In the genomic region with DNA sequence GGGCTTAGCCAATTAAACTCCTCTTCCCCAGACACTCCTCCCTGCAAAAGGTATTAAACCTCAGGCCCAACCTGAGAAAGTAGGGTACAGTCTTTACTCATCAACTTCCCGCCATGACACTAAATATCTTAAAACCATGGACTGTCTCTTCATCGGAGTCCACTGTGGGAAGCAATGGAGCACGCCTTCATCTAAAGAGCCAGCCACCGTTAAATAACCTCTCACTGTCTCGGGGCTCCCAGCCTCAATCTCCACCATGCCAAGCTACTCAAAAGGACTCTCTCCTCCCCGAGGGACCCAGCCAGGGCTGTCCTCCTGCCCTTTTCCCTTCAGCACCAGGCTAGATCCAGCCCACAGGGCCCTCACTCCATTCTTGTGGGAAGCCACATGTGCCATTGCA, we compare ENCODE assay signal across 29 mouse cellular contexts. TPM values are rescaled to one million over a fixed set of nuclear protein-coding genes. Genes with fewer than 3 reads are reported as not detected.
DNase-seq lines count a peak whose midpoint lies in the region; ATAC-seq and TF ChIP-seq lines count a peak whose summit lies in the region.
"Had no signal": no experiment of that assay in that cellular context is flagged by ENCODE, and none has a peak within 500 bp of the region (broad histone marks: within the 10 kb centered on the region; RNA-seq: fewer than 3 reads in every experiment).

No protein-coding gene starts in this region.

- TF ChIP-seq POLR2A in kidney, adult 2 months (IDR thresholded peaks at IDR 0.05; ENCODE audit: low read depth, low read length): no peak

- H3K4me2 ChIP-seq in hindbrain, embryonic 13.5 days: no peak overlapping the region
- H3K4me2 ChIP-seq in kidney, embryonic 14.5 days (replicated peaks; ENCODE audit: low read depth, low read length): no peak overlapping the region
- no peak overlapping the region for H3K4me2 ChIP-seq in midbrain, embryonic 16.5 days (ENCODE audit: low read length)
- no peak overlapping the region for H3K4me2 ChIP-seq in midbrain, embryonic 14.5 days (ENCODE audit: low read length)
- H3K4me2 ChIP-seq: embryonic facial prominence, embryonic 13.5 days; forebrain, embryonic 15.5 days; heart, embryonic 13.5 days had no signal

- H3K4me1 ChIP-seq in hindbrain, embryonic 13.5 days (replicated peaks): no peaks in the 10 kb centered on the region
- H3K4me1 ChIP-seq in hindbrain, embryonic 10.5 days (replicated peaks): no peaks in the 10 kb centered on the region
- H3K4me1 ChIP-seq in kidney, embryonic 14.5 days (ENCODE audit: control insufficient read depth, insufficient read depth, low read length): no peaks in the 10 kb centered on the region
- H3K4me1 ChIP-seq in kidney, adult 2 months (ENCODE audit: control insufficient read depth, insufficient read depth, low read length): no peaks in the 10 kb centered on the region; the same call in 1 of the 2 replicates
- H3K4me1 ChIP-seq in midbrain, embryonic 16.5 days (ENCODE audit: control insufficient read depth, insufficient read depth, low read length): no peaks in the 10 kb centered on the region
- H3K4me1 ChIP-seq in midbrain, embryonic 14.5 days (ENCODE audit: control insufficient read depth, insufficient read depth, low read length): no peaks in the 10 kb centered on the region
- H3K4me1 ChIP-seq: embryonic facial prominence, embryonic 10.5 days; embryonic facial prominence, embryonic 13.5 days; forebrain, embryonic 15.5 days; heart, embryonic 10.5 days; heart, embryonic 13.5 days had no signal

- H3K27ac ChIP-seq in hindbrain, embryonic 13.5 days: no peak overlapping the region
- H3K27ac ChIP-seq in hindbrain, embryonic 10.5 days: no peak overlapping the region
- no peak overlapping the region for H3K27ac ChIP-seq in kidney, embryonic 14.5 days (ENCODE audit: low read depth, low read length)
- H3K27ac ChIP-seq in kidney, adult 2 months (ENCODE audit: insufficient read depth, low read depth, low read length): no peak overlapping the region
- no peak overlapping the region for H3K27ac ChIP-seq in midbrain, embryonic 16.5 days (ENCODE audit: low read length)
- H3K27ac ChIP-seq in midbrain, embryonic 14.5 days (replicated peaks; ENCODE audit: low read depth, low read length): no peak overlapping the region
- H3K27ac ChIP-seq: embryonic facial prominence, embryonic 10.5 days; embryonic facial prominence, embryonic 13.5 days; forebrain, embryonic 15.5 days; heart, adult 2 months; heart, embryonic 10.5 days; heart, embryonic 13.5 days had no signal

- no peaks in the 10 kb centered on the region for H3K27me3 ChIP-seq in hindbrain, embryonic 13.5 days
- no peaks in the 10 kb centered on the region for H3K27me3 ChIP-seq in hindbrain, embryonic 10.5 days (ENCODE audit: insufficient read depth, poor library complexity, severe bottlenecking)
- H3K27me3 ChIP-seq in kidney, embryonic 14.5 days (ENCODE audit: control insufficient read depth, insufficient read depth, low read length): no peaks in the 10 kb centered on the region
- no peaks in the 10 kb centered on the region for H3K27me3 ChIP-seq in kidney, adult 2 months (replicated peaks; ENCODE audit: control insufficient read depth, insufficient read depth, low read length)
- H3K27me3 ChIP-seq in midbrain, embryonic 16.5 days (ENCODE audit: control insufficient read depth, insufficient read depth, low read depth, low read length): no peaks in the 10 kb centered on the region
- H3K27me3 ChIP-seq in midbrain, embryonic 14.5 days (ENCODE audit: control insufficient read depth, insufficient read depth, low read length): no peaks in the 10 kb centered on the region
- H3K27me3 ChIP-seq: embryonic facial prominence, embryonic 13.5 days; forebrain, embryonic 15.5 days; heart, embryonic 13.5 days had no signal

- no peak overlapping the region for H3K4me3 ChIP-seq in hindbrain, embryonic 13.5 days
- no peak overlapping the region for H3K4me3 ChIP-seq in hindbrain, embryonic 10.5 days
- no peak overlapping the region for H3K4me3 ChIP-seq in kidney, embryonic 14.5 days (ENCODE audit: low read length)
- no peak overlapping the region for H3K4me3 ChIP-seq in kidney, adult 2 months (ENCODE audit: insufficient read depth, low read depth, low read length)
- no peak overlapping the region for H3K4me3 ChIP-seq in midbrain, embryonic 16.5 days (ENCODE audit: low read depth, low read length)
- H3K4me3 ChIP-seq in midbrain, embryonic 14.5 days (replicated peaks; ENCODE audit: low read depth, low read length): no peak overlapping the region
- H3K4me3 ChIP-seq: embryonic facial prominence, embryonic 10.5 days; embryonic facial prominence, embryonic 13.5 days; erythroblast, embryonic 14.5 days; forebrain, embryonic 15.5 days; heart, adult 2 months; heart, embryonic 10.5 days; heart, embryonic 13.5 days had no signal

- DNase-seq in hindbrain, embryonic 10.5 days (ENCODE audit: low spot score): no peak
- no peak for DNase-seq in kidney, adult 2 months
- DNase-seq in midbrain, embryonic 14.5 days: no peak
- DNase-seq in layer of hippocampus, postnatal 36 days: no peak
- DNase-seq: adrenal gland, adult 8-10 months; adrenal gland, postnatal 25 days; cerebellum, adult 11-12 months; cerebellum, adult 8-10 months; cerebellum, postnatal 10 days; cerebellum, postnatal 36 days; embryo, embryonic 11 days; gastrocnemius, postnatal 10 days; gastrocnemius, postnatal 36 days; heart, adult 2 months; heart, postnatal 14 days; heart, postnatal 4 days had no signal

- ATAC-seq in hindbrain, embryonic 13.5 days (ENCODE audit: low FRiP score): 0 out of 2 replicates have a peak, but pooled peaks have one; percentile 33
- peak; percentile 37; the same call in 1 of the 2 replicates for ATAC-seq in kidney, embryonic 14.5 days (ENCODE audit: low FRiP score, low TSS enrichment)
- ATAC-seq in midbrain, embryonic 16.5 days: peak; percentile 31; the same call in 1 of the 2 replicates
- no peak for ATAC-seq in midbrain, embryonic 14.5 days (ENCODE audit: low FRiP score, low TSS enrichment)
- ATAC-seq: activated CD4-positive, CD25-positive, alpha-beta regulatory T cell, adult 4 months; CD4-positive, CD25-positive, alpha-beta regulatory T cell, adult 4 months; inflammation-experienced regulatory T-cells, adult 6 months; intestine, embryonic 16.5 days had no signal

- TF ChIP-seq CTCF in kidney, adult 2 months (conservative IDR thresholded peaks at IDR 0.05; ENCODE audit: insufficient read depth, insufficient read length, low read depth, low read length): no peak

- WGBS in hindbrain, embryonic 13.5 days: 98% methylated on average over 6 of the region's 6 CpGs
- WGBS in hindbrain, embryonic 10.5 days: 97% methylated on average over 6 of the region's 6 CpGs
- WGBS in kidney, embryonic 14.5 days: 85% methylated on average over 6 of the region's 6 CpGs
- 70% methylated on average over 6 of the region's 6 CpGs for WGBS in kidney, adult 2 months
- WGBS in midbrain, embryonic 16.5 days: 95% methylated on average over 6 of the region's 6 CpGs
- WGBS in midbrain, embryonic 14.5 days: 94% methylated on average over 6 of the region's 6 CpGs

- peaks cover 57% of the 10 kb centered on the region for H3K36me3 ChIP-seq in hindbrain, embryonic 13.5 days
- H3K36me3 ChIP-seq in hindbrain, embryonic 10.5 days: peaks cover 68% of the 10 kb centered on the region
- H3K36me3 ChIP-seq in kidney, embryonic 14.5 days (ENCODE audit: control insufficient read depth, insufficient read depth, low read length): peaks cover 60% of the 10 kb centered on the region
- H3K36me3 ChIP-seq in kidney, adult 2 months (ENCODE audit: control insufficient read depth, insufficient read depth, low read length): peaks cover 11% of the 10 kb centered on the region
- H3K36me3 ChIP-seq in midbrain, embryonic 16.5 days (ENCODE audit: control insufficient read depth, insufficient read depth, low read length): peaks cover 34% of the 10 kb centered on the region
- peaks cover 51% of the 10 kb centered on the region for H3K36me3 ChIP-seq in midbrain, embryonic 14.5 days (ENCODE audit: control insufficient read depth, insufficient read depth, low read length)

- H3K9ac ChIP-seq in hindbrain, embryonic 13.5 days: no peak overlapping the region
- H3K9ac ChIP-seq in kidney, embryonic 14.5 days (ENCODE audit: low read depth, low read length): no peak overlapping the region
- H3K9ac ChIP-seq in midbrain, embryonic 16.5 days (ENCODE audit: low read depth, low read length): no peak overlapping the region
- H3K9ac ChIP-seq in midbrain, embryonic 14.5 days (replicated peaks; ENCODE audit: low read length): no peak overlapping the region
- H3K9ac ChIP-seq: embryonic facial prominence, embryonic 13.5 days; forebrain, embryonic 15.5 days; heart, embryonic 13.5 days had no signal

- H3K9me3 ChIP-seq in hindbrain, embryonic 13.5 days: no peaks in the 10 kb centered on the region
- peaks cover 6% of the 10 kb centered on the region; the same call in 1 of the 2 replicates for H3K9me3 ChIP-seq in hindbrain, embryonic 10.5 days
- peaks cover 3% of the 10 kb centered on the region; the same call in 1 of the 2 replicates for H3K9me3 ChIP-seq in kidney, embryonic 14.5 days (ENCODE audit: control insufficient read depth, low read length)
- no peaks in the 10 kb centered on the region for H3K9me3 ChIP-seq in midbrain, embryonic 16.5 days (replicated peaks; ENCODE audit: control insufficient read depth, low read length, poor library complexity, severe bottlenecking)
- H3K9me3 ChIP-seq in midbrain, embryonic 14.5 days (ENCODE audit: control insufficient read depth, low read length): no peaks in the 10 kb centered on the region
- H3K9me3 ChIP-seq: embryonic facial prominence, embryonic 13.5 days; forebrain, embryonic 15.5 days; heart, embryonic 10.5 days had no signal

RNA-seq across cellular contexts. Expression of a gene that starts 10.0 kb away (rescaled TPM):
- polyA plus RNA-seq in hindbrain, embryonic 13.5 days (2015; fragmentation: Nextera tagmentation; extraction: Ambion mirVana): 47.7 and 51.3 TPM in 2 replicates
- polyA plus RNA-seq in hindbrain, embryonic 10.5 days (2016; fragmentation: Nextera tagmentation; extraction: Ambion mirVana): 47.1 and 48.4 TPM in 2 replicates
- polyA plus RNA-seq in kidney, embryonic 14.5 days (2014; fragmentation: Nextera tagmentation; extraction: Ambion mirVana): 63.1 and 69.7 TPM in 2 replicates
- polyA plus RNA-seq in kidney, adult 2 months (2012; rRNA removed): 153 and 182 TPM in 2 replicates
- 51.8 and 53.1 TPM in 2 replicates for polyA plus RNA-seq in midbrain, embryonic 16.5 days (2015; fragmentation: Nextera tagmentation; extraction: Ambion mirVana)
- polyA plus RNA-seq in midbrain, embryonic 14.5 days (2014; fragmentation: Nextera tagmentation; extraction: Ambion mirVana): 58.6 and 71.2 TPM in 2 replicates
- 10 to 100 TPM; 49.5 to 50.8 TPM for total RNA-seq in layer of hippocampus, postnatal 36 days (2021)

RNA-seq across cellular contexts. Expression of a gene that starts 47.0 kb away (rescaled TPM):
- 5.9 and 6.0 TPM in 2 replicates for polyA plus RNA-seq in hindbrain, embryonic 13.5 days (2015; fragmentation: Nextera tagmentation; extraction: Ambion mirVana)
- 5.0 and 5.5 TPM in 2 replicates for polyA plus RNA-seq in hindbrain, embryonic 10.5 days (2016; fragmentation: Nextera tagmentation; extraction: Ambion mirVana)
- polyA plus RNA-seq in kidney, embryonic 14.5 days (2014; fragmentation: Nextera tagmentation; extraction: Ambion mirVana): 6.9 and 9.6 TPM in 2 replicates
- 454 and 464 TPM in 2 replicates for polyA plus RNA-seq in kidney, adult 2 months (2012; rRNA removed)
- 4.3 and 4.9 TPM in 2 replicates for polyA plus RNA-seq in midbrain, embryonic 16.5 days (2015; fragmentation: Nextera tagmentation; extraction: Ambion mirVana)
- polyA plus RNA-seq in midbrain, embryonic 14.5 days (2014; fragmentation: Nextera tagmentation; extraction: Ambion mirVana): 3.5 and 4.0 TPM in 2 replicates
- 1 to 10 TPM; 2.4 to 2.7 TPM for total RNA-seq in layer of hippocampus, postnatal 36 days (2021)

RNA-seq across cellular contexts. Expression of a gene that starts 56.1 kb away (rescaled TPM):
- 298 and 306 TPM in 2 replicates for polyA plus RNA-seq in hindbrain, embryonic 13.5 days (2015; fragmentation: Nextera tagmentation; extraction: Ambion mirVana)
- 198 and 224 TPM in 2 replicates for polyA plus RNA-seq in hindbrain, embryonic 10.5 days (2016; fragmentation: Nextera tagmentation; extraction: Ambion mirVana)
- 269 and 360 TPM in 2 replicates for polyA plus RNA-seq in kidney, embryonic 14.5 days (2014; fragmentation: Nextera tagmentation; extraction: Ambion mirVana)
- 366 and 425 TPM in 2 replicates for polyA plus RNA-seq in kidney, adult 2 months (2012; rRNA removed)
- polyA plus RNA-seq in midbrain, embryonic 16.5 days (2015; fragmentation: Nextera tagmentation; extraction: Ambion mirVana): 247 and 252 TPM in 2 replicates
- 293 and 337 TPM in 2 replicates for polyA plus RNA-seq in midbrain, embryonic 14.5 days (2014; fragmentation: Nextera tagmentation; extraction: Ambion mirVana)
- total RNA-seq in layer of hippocampus, postnatal 36 days (2021): 100 to 1,000 TPM; 105 to 108 TPM

Comparison
In these comparisons a context has a peak if more than half of its experiments do, and no peak if none do; other contexts are left out.
1. RNA of a gene that starts 47.0 kb away (polyA plus RNA-seq): 454 to 464 TPM in kidney, adult 2 months; 6.9 to 9.6 TPM in kidney, embryonic 14.5 days, 5.9 to 6.0 TPM in hindbrain, embryonic 13.5 days, 5.0 to 5.5 TPM in hindbrain, embryonic 10.5 days, 4.3 to 4.9 TPM in midbrain, embryonic 16.5 days and 3.5 to 4.0 TPM in midbrain, embryonic 14.5 days; every median in the first group is over 10 times any median in the second.